Mouse (Mus musculus) G1E (cell line): ENCODE results near the gene Tiam2.

Experiments used
- CTCF ChIP-seq: IDR thresholded peaks from 2 replicates; pipeline ENCODE4 v1.5.1; 2012; ENCODE audit warnings: low read depth, low read length, inconsistent platforms, mixed read lengths
- GATA1 ChIP-seq: IDR thresholded peaks from 2 replicates; pipeline ENCODE4 v1.6.1; 2012; ENCODE audit warnings: borderline replicate concordance, low read length, inconsistent platforms, mixed read lengths

- TF ChIP-seq CTCF (no peak), GATA1 (no peak)
These were observed 12.4 kb downstream of the Tiam2 start for GRCm38 (mm10) chr17:3338821-3339220.
